Mouse (Mus musculus): ENCODE results near the gene Mrps15.
"Not testable (repeated sequence)": the region's sequence is repeated elsewhere in the genome, so short reads cannot be mapped to it uniquely, and the experiment has no call there.

Mrps15 gene

GRCm38 (mm10) chr4:126077833-126078232 lies 31.1 kb downstream of the Mrps15 start:
- DNase-seq (ENCODE audit: low spot score in 2 of 2), result no peak

DNA sequence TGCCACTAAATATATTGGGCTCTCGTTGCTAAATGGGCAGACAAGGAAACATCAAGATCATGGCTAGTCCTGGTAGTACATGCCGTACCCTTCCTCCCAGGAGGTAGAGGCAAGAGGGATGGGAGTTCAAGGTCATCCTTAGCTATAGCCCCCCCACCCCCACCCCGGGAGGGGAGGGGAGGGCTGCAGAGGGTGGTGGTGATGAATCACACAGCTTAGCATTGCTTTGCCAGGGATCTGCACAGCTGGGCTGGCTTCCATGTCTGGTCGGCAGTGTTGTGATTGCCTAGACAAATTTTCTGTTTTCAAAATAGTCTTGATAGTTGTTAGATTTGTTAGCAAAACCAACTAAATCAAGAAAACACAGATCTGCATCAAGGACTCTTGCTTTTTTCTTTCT lies 32.5 kb downstream of the Mrps15 start:
- no peak for DNase-seq (ENCODE audit: low spot score in 2 of 2)

DNA sequence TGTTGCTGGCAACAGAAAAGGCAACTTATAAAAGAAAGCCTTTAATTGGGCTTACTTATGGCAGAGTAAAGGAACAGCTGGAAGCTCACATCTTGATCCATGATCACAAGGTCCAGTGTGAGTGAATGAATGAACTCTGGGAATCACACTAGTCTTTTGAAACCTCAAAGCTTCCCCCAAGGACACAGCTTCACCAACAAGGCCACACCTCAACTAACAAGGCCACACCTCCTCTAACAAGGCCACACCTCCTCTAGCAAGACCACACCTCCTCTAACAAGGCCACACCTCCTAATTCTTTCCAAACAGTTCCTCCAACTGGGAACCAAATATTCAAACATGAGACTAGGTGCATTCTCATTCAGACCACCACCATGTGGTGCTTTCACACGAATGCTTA lies 34.9 kb downstream of the Mrps15 start:
- no peak for DNase-seq (ENCODE audit: low spot score in 2 of 2)

DNA sequence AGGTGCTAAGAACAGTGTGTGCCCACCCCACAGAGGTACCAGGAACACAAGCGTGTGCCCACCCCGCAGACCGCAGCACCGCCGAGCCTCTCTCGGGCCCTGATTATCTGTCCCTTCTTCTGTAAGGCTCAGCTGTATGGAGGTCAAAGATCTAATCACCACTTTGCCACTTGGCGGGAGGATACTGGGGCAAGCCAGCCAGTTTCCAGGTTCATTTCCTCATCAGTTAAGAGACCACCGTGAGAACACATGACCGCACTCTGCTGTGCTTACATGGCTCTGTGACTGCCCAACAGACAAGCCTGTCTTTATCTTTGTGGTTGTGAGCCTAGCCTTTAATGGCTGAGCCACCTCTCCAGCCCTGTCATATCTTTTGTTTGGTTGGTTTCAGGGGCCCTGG lies 36.3 kb downstream of the Mrps15 start:
- no peak for DNase-seq (ENCODE audit: low spot score in 2 of 2)

- DNase-seq (ENCODE audit: low spot score in 2 of 2), result no peak
Measured at GRCm38 (mm10) chr4:126084382-126084781, 37.7 kb downstream of the Mrps15 start.

DNA sequence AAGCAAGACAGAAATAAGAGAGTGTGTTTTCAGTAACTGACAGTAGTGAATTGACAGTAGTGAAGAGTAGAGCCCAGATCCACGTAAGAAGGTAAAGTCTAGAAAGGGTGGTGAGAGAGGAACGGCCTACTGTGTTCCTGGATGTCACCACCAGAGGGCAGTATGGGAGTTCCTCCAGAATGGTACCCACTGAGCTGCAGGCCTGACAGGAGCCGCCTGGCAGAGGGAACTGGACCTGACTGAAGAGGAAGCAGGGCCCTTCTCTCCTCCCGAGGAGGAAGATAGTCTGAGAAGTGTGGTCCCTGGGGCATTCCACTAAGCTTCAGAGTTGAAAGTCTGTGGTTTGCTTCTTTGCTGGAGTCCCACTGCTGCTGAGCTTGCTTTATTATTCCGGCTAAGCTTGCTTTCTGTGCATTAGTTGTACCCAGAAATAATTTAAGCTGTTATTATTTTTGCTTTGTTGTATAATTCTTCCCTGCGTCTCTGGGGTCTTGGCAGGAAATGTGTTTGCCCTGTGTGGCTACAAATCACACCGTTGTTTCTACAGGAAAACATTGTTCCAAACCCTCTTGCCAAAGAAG lies 39.4 kb downstream of the Mrps15 start:
- peak; percentile 75 to 85 for DNase-seq (ENCODE audit: low spot score in 2 of 2)

DNA sequence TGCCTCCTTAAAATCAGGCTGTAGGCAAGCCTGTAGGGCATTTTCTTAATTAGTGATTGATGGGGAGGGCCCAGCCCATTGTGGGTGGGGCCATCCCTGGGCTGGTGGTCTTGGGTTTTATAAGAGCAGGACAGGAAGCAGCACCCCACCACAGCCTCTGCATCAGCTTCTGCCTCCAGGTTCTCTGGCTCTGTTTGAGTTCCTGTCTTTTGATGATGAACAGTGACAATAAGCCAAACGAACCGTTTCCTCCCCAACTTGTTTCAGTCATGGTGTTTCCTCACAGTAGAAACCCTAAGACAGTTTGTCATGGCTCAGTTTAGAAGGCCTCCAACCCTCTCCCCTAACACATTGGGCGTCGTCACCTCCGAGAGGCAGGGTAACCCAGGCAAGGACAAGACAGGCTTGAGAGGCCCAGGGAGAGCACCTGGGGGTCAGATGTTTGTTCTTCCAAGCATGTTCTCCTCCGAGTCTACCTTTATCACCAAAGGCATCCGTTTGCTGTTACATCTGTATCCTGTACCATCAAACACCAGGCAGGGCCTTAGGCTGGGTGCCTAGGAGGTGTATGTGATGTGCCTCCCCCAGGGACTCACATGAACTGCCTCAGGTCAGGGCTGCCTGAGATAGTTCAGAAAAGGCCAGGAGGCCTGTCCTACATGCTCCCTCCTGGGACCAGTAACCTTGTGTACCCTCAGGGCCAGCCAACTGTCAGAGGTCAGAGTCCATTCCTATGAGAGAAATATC lies 43.5 kb downstream of the Mrps15 start:
- no peak for DNase-seq (ENCODE audit: low spot score in 2 of 2)

GRCm38 (mm10) chr4:126090848-126091124 lies 44.1 kb downstream of the Mrps15 start:
- DNase-seq (ENCODE audit: low spot score in 2 of 2), result no peak

GRCm38 (mm10) chr4:126091873-126092272 lies 45.1 kb downstream of the Mrps15 start:
- DNase-seq (ENCODE audit: low spot score in 2 of 2), result no peak

DNA sequence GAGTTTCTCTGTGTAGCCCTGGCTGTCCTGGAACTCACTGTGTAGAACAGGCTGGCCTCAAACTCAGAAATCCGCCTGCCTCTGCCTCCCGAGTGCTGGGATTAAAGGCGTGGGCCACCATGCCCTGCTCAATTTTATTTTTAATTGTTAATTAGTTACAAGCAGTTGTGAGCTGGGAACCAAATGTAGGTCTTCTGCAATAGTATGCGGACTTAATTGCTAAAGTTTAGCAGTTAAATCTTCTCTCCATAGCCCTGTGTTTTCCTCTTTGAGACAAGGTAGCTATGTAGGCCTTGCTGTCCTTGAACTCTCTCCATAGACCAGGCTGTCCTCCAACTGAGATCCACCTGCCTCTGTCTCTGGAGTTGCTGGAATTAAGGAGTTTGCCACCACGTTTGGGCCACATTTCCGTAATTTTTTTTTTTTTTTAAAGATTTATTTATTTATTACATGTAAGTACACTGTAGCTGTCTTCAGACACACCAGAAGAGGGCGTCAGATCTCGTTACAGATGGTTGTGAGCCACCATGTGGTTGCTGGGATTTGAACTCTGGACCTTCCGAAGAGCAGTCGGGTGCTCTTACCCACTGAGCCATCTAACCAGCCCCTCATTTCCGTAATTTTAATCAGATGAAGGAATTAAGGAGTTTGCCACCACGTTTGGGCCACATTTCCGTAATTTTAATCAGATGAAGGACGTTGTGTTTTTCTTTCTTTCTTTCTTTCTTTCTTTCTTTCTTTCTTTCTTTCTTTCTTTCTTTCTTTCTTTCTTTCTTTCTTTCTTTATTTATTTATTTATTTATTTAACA lies 49.1 kb downstream of the Mrps15 start:
- not testable (repeated sequence) for DNase-seq (ENCODE audit: low spot score in 2 of 2)

DNA sequence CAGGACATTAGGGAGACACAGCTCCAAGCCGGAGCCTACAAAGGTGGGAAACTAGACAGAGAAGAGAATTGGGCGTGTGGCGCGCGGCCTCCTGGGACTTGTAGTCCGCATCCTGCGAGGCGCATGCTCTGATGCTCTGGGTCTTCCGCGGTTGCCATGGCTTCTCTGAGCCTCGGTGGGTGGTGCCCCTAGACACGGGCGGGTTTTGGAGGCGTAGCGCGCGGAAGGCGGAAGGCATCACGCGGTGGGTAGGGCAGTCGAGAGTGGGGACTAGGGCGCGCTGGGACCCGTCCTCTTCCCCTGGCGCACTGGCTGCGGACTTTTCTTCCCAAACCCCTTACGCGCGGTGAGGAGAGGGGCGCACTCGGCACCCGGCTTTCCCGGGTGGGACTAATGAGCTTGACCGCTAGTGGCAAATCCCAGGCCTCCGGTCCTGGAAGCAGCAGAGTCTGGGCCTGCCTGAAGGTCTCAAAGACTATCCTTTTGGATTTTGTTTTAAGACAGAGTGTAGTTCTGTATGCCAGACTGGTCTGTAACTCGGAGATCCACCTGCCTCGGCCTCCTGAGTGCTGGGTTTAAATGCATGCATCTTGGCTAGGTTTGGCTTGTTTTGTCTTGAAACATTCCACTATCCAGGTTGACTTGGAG lies 49.9 kb downstream of the Mrps15 start, which contains the start of gene Lsm10:
Lsm10 (plus strand) TSS at position 160 of the 648 bp plus-strand sequence.
- peak; percentile 92 to 94 for DNase-seq (ENCODE audit: low spot score in 2 of 2)

GRCm38 (mm10) chr4:126097711-126098253 lies 51.1 kb downstream of the Mrps15 start:
- no peak for DNase-seq (ENCODE audit: low spot score in 2 of 2)

- DNase-seq (ENCODE audit: low spot score in 2 of 2), result no peak
Measured at GRCm38 (mm10) chr4:126099365-126099764, 52.6 kb downstream of the Mrps15 start.

DNA sequence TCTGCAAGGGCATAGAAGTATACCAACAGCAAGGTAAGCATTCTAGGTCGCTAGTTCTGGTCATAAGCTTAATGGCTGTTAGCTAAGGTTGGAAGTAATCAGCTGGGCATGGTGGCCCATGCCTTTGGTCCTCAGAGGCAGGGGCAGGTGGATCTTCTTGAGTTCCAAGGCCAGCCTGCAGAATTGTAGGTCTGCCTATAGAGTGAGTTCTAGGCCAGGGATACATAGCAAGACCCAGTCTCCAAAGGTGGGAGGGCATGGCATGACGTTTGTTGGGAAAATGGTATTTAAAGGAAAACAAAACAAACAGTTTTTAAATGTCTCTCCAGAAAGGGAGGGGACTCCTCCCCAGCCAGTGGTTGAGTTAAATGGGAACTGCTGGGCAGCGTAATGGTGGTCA lies 54.0 kb downstream of the Mrps15 start:
- DNase-seq (ENCODE audit: low spot score in 2 of 2), result no peak

DNA sequence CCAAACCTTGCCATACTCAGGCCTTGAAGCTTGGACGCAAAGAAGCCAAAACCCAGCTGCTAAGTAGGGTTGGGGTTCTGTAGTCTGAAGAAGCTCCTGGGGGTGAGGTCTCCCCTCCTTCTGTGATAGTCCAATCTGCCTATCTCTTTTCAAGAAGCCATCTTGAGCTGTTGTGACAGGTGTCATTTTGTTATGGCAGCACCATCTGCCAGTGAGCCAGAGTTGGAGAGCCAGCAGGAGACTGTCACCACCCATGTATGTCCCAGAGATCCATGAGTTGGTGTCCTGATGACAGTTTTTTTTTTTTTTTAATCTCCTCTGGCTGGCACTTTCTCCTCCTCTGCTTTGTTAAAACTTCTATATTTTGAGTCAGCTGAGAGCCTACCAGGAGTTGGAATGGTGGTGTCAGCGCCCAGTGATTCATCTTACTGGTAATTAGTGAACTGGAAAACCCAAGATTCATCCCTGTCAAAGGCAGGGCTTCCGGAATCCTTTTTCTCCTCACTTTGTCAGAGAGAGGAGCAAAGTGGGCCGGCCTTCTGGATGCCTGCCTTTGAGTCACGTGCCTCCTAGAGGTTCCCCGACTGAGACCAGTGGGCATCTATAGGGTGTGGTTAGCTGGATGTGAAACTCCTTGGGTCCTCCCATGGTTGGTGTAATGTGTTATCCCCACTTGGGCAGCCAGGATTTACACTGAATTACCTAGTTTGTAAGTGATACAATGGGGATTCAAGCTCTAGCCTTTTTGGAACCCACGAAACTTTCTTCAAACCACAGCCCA lies 55.5 kb downstream of the Mrps15 start:
- DNase-seq (ENCODE audit: low spot score in 2 of 2), result peak in 1 of 2 experiments; percentile 4

- DNase-seq (ENCODE audit: low spot score in 2 of 2), result peak; percentile 83 to 91
Measured at GRCm38 (mm10) chr4:126103057-126103581, 56.4 kb downstream of the Mrps15 start.

- DNase-seq (ENCODE audit: low spot score in 2 of 2), result peak; percentile 95 to 97
Measured at GRCm38 (mm10) chr4:126103590-126104068, 56.9 kb downstream of the Mrps15 start, which contains the start of gene Stk40. Stk40 (plus strand) TSS chr4:126103957.

DNA sequence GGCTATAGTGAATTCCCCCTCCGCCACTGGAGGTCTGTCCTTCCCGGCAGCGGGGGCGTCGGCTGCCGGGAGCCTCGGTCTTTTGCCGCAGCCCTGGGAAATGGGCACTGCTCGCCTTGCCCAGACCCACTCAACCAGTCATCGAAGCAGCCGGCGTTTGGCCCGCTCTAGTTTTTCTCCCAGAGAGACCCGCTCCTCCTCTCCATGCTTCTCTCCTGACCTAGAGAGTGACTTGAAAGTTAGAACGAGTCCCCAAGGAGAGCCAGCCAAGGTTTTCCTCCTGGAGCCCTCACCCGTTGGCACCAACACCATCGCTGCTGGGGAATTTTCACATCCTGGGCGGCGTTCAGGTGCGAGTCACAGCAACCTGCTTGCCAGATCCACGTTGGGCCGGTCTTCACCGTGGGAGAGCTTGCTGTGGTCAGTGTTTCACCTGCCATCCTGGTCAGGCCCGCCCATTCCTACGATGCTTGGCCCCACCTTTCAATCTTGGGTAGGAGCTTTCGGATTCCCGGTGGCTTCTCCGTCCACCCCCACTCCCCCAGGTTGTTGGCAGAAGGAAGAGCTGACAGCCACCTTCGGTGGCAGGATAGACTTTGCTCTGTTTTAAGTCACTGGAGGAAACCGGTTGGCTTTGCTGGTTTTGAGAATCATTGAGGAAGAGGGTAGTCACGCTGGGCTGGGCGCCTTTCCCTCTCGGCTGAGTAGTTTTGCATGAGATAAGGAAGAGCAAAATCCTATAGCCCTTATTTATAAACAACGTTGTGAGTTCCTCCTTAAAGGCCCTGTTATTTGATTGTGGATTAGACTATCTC lies 57.7 kb downstream of the Mrps15 start:
- DNase-seq (ENCODE audit: low spot score in 2 of 2), result peak; percentile 7 to 30
